Mouse (Mus musculus) ES-Bruce4 (cell line): ENCODE measurements around the gene Chst4.

Experiments used
- CTCF ChIP-seq: IDR thresholded peaks from one replicate; pipeline ENCODE4 v1.8.1; 2011; ENCODE audit warnings: low read depth, low read length
- EP300 ChIP-seq: IDR thresholded peaks from 2 replicates; pipeline ENCODE4 v1.6.1; 2011; ENCODE audit warnings: low read depth, low read length; ENCODE audit not compliant: insufficient read depth

DNA sequence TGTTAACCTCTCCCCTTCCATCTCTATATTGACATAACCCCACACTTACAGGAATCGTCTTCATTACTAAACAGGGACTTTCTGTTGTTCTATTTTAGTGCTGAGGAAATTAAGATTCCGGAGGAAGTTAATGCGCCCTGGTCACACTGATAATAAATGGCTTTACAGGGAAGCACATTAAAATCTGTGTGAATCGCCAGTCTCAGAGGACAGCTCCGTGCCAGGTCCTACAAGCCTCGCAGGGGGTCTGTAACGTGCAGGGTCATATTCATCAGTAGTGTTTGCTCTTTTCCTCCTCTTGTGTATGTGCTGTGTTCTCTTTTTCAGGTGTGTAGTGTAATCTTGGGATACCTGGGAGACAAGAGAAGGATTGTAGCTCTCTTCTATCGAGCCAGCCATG is 18.7 kb upstream of the Chst4 start:
- TF ChIP-seq CTCF (no peak), EP300 (no peak)
